Mouse (Mus musculus): ENCODE measurements around the gene Myh3.

DNA sequence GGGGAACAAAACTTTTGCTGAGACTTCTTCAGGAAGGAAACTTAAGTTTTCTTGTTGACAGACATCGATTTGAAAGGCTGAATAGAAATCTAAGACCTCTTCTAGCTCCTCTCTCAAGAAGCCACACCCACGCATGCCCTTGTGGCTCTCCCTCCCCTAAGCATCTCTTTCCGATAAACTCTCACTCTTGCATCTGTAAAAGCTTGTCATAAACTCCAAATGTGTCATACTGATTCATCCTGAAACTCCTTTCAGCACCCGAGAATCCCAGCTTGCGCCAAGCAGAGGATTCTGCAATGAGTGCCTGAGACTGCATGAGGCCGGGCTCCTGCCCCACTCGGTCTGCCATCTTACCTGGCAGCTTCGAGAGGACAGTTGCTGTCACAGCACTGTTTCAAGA lies 29.6 kb upstream of the Myh3 start:
- TF ChIP-seq CTCF (IDR thresholded peaks at IDR 0.05): no peak
- no peak for TF ChIP-seq EP300 (IDR thresholded peaks at IDR 0.05)
